Mouse (Mus musculus): ENCODE measurements around the gene Gm9817. TPM values are rescaled to one million over a fixed set of nuclear protein-coding genes. Genes with fewer than 3 reads are reported as not detected.

Gm9817 gene
- polyA plus RNA-seq, 1 experiment from 2014 or later: 0.05 TPM

DNA sequence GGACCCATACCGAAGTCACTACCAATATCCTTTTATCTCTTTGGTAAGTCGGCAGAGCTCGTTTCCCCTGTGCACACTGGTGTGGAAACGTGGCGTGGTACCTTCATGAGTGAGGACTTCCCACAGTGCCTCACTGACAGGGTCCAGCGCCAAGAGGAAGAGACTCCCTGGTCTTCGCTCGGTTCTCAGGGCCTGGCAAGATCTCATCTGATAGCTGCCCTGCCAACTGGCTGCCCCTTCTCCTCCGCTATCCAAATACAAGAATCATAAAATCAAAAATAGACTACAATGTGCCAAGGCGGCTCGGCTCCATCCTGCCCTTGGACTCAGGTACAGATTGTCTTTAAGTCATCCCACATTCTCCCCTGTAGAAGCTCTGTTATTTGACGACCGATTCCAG is 11.4 kb downstream of the Gm9817 start:
- ATAC-seq (ENCODE audit: low FRiP score, low TSS enrichment) (no peak), DNase-seq (ENCODE audit: low spot score) (no peak)
- Histone ChIP-seq H3K9ac (ENCODE audit: low read length) (no peak overlapping the region), H3K36me3 (ENCODE audit: control insufficient read depth, insufficient read depth, low read length) (no peaks in the 10 kb centered on the region), H3K9me3 (ENCODE audit: control insufficient read depth, low read length) (no peaks in the 10 kb centered on the region), H3K4me1 (replicated peaks; ENCODE audit: control insufficient read depth, insufficient read depth) (peaks cover 2% of the 10 kb centered on the region; the same call in 1 of the 2 replicates), H3K27me3 (ENCODE audit: control insufficient read depth, insufficient read depth, low read length) (no peaks in the 10 kb centered on the region), H3K27ac (replicated peaks) (no peak overlapping the region; the same call in 1 of the 2 replicates), H3K4me3 (ENCODE audit: low read depth, low read length) (no peak overlapping the region), H3K4me2 (replicated peaks; ENCODE audit: low read depth) (no peak overlapping the region)
- 66% methylated on average over 13 of the region's 13 CpGs for WGBS
- TF ChIP-seq EP300 (optimal IDR thresholded peaks at IDR 0.05) (no peak), CTCF (IDR thresholded peaks at IDR 0.05; ENCODE audit: low read depth) (no peak)

DNA sequence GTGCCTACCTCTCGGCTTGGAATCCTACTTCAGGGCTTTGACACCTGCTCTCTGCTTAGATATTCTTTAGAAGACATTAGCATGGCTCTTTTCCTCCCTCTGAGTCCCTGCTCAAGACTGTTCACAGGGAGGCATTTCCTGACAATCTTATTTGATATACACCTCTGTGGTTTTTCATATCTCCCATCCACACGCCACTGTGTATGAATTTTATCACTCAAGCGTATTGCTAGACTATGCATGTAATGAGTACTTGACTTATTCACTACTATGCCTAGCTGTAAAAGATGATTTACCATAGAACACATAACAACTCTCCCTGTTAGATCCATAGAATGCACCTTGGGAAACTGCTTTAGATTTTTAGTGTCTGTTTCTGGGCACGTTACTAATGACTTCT is 14.3 kb downstream of the Gm9817 start:
- Histone ChIP-seq H3K4me2 (replicated peaks; ENCODE audit: low read depth) (no peak overlapping the region), H3K27me3 (ENCODE audit: control insufficient read depth, insufficient read depth, low read length) (no peaks in the 10 kb centered on the region), H3K4me1 (replicated peaks; ENCODE audit: control insufficient read depth, insufficient read depth) (peaks cover 2% of the 10 kb centered on the region; the same call in 1 of the 2 replicates), H3K4me3 (ENCODE audit: low read depth, low read length) (no peak overlapping the region), H3K9ac (ENCODE audit: low read length) (no peak overlapping the region), H3K9me3 (ENCODE audit: control insufficient read depth, low read length) (no peaks in the 10 kb centered on the region), H3K36me3 (ENCODE audit: control insufficient read depth, insufficient read depth, low read length) (no peaks in the 10 kb centered on the region), H3K27ac (replicated peaks) (no peak overlapping the region)
- WGBS: 77% methylated on average over 4 of the region's 4 CpGs
- ATAC-seq (ENCODE audit: low FRiP score, low TSS enrichment): no peak
- no peak for DNase-seq (ENCODE audit: low spot score)
- TF ChIP-seq EP300 (optimal IDR thresholded peaks at IDR 0.05) (no peak), CTCF (IDR thresholded peaks at IDR 0.05; ENCODE audit: low read depth) (no peak)

DNA sequence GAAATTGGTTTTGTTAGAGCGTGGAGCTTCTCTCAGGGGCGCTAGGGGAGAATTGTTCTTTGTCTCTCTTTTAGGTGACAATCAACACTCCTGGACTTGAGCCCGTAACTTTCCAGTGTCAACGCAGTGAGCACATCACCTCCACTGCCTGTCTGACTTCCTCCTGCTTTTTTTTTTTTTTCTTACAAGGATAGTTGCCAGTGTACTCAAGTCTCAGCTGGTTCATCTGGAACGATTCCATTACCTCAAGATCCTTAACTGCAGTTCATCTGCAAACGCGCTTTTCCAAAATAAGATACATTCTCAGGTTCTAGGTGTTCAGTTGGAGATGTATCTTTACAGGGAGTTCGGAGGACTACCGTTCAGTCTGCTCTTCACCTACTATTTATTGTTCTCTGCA is 16.5 kb downstream of the Gm9817 start:
- Histone ChIP-seq H3K27ac (replicated peaks) (no peak overlapping the region), H3K27me3 (ENCODE audit: control insufficient read depth, insufficient read depth, low read length) (no peaks in the 10 kb centered on the region), H3K36me3 (ENCODE audit: control insufficient read depth, insufficient read depth, low read length) (no peaks in the 10 kb centered on the region), H3K4me3 (ENCODE audit: low read depth, low read length) (no peak overlapping the region), H3K4me1 (replicated peaks; ENCODE audit: control insufficient read depth, insufficient read depth) (no peaks in the 10 kb centered on the region), H3K4me2 (replicated peaks; ENCODE audit: low read depth) (no peak overlapping the region), H3K9me3 (ENCODE audit: control insufficient read depth, low read length) (no peaks in the 10 kb centered on the region), H3K9ac (ENCODE audit: low read length) (no peak overlapping the region)
- ATAC-seq (ENCODE audit: low FRiP score, low TSS enrichment): no peak
- 74% methylated on average over 9 of the region's 9 CpGs for WGBS
- TF ChIP-seq CTCF (IDR thresholded peaks at IDR 0.05; ENCODE audit: low read depth) (no peak), EP300 (optimal IDR thresholded peaks at IDR 0.05) (no peak)
- DNase-seq (ENCODE audit: low spot score): no peak

DNA sequence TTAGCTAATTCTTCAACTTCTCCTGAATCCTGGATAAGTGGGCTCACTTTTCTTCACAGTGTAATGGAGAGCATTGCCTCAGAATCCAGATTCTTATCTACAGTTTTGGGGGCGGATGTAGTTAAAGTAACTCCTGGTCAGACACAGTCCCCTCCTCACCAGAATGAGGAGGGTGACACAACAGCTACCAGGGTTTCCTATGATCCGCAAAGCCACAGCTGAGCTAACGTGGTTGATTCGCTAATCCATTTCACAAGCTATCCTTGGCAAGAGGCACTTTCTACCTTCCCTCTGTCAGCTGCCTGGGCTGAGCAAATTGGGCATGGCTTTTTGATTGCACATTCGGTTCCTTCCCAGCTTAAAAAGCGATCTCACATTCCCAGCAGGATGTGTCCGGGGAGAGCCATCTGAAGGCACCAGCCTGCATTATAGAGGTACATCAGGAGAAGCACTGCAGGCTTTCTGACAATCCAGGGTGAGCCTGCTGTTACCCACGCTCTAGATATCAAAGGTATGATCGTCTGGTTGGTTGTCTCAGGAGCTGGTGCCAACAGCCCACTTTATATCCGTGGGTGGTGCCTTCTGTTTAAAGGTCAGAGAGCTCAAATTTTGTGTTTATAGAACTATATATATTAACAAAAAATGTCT is 21.2 kb downstream of the Gm9817 start:
- DNase-seq (ENCODE audit: low spot score): no peak
- TF ChIP-seq EP300 (optimal IDR thresholded peaks at IDR 0.05) (no peak), CTCF (IDR thresholded peaks at IDR 0.05; ENCODE audit: low read depth) (no peak)
- Histone ChIP-seq H3K4me3 (ENCODE audit: low read depth, low read length) (no peak overlapping the region), H3K27me3 (ENCODE audit: control insufficient read depth, insufficient read depth, low read length) (no peaks in the 10 kb centered on the region), H3K9me3 (ENCODE audit: control insufficient read depth, low read length) (no peaks in the 10 kb centered on the region), H3K4me1 (replicated peaks; ENCODE audit: control insufficient read depth, insufficient read depth) (no peaks in the 10 kb centered on the region), H3K27ac (replicated peaks) (no peak overlapping the region), H3K36me3 (ENCODE audit: control insufficient read depth, insufficient read depth, low read length) (no peaks in the 10 kb centered on the region), H3K9ac (ENCODE audit: low read length) (no peak overlapping the region), H3K4me2 (replicated peaks; ENCODE audit: low read depth) (no peak overlapping the region)
- WGBS: 68% methylated on average over 10 of the region's 10 CpGs
- no peak for ATAC-seq (ENCODE audit: low FRiP score, low TSS enrichment)

DNA sequence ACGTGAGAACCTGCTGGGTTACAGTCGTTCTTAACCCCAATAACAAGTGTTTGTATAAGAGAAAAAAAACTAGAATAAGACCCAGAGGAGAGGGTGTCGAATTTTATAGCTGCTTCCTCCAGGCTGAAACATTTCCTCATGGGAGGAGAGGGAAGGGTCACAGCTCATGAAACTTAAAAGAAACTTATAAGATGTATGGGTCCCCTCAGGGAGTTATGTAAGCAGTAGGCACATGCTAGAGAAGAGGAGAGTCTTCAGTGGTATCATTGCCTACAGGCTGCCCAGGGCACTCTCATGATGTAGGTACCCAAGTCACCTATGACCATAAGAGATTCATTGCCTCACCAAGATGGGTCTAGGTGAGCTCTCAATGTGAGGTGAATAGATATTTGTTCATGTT is 28.0 kb downstream of the Gm9817 start:
- no peak overlapping the region for H3K9ac ChIP-seq (ENCODE audit: low read length)
- no peaks in the 10 kb centered on the region for H3K4me1 ChIP-seq (replicated peaks; ENCODE audit: control insufficient read depth, insufficient read depth)
- TF ChIP-seq CTCF (IDR thresholded peaks at IDR 0.05; ENCODE audit: low read depth) (no peak), EP300 (optimal IDR thresholded peaks at IDR 0.05) (no peak)
- H3K4me3 ChIP-seq (ENCODE audit: low read depth, low read length): no peak overlapping the region
- H3K9me3 ChIP-seq (ENCODE audit: control insufficient read depth, low read length): no peaks in the 10 kb centered on the region
- no peaks in the 10 kb centered on the region for H3K36me3 ChIP-seq (ENCODE audit: control insufficient read depth, insufficient read depth, low read length)
- ATAC-seq (ENCODE audit: low FRiP score, low TSS enrichment) (no peak), DNase-seq (ENCODE audit: low spot score) (no peak)
- no peak overlapping the region for H3K27ac ChIP-seq (replicated peaks)
- no peaks in the 10 kb centered on the region for H3K27me3 ChIP-seq (ENCODE audit: control insufficient read depth, insufficient read depth, low read length)
- H3K4me2 ChIP-seq (replicated peaks; ENCODE audit: low read depth): no peak overlapping the region
- 67% methylated on average over 3 of the region's 3 CpGs for WGBS

DNA sequence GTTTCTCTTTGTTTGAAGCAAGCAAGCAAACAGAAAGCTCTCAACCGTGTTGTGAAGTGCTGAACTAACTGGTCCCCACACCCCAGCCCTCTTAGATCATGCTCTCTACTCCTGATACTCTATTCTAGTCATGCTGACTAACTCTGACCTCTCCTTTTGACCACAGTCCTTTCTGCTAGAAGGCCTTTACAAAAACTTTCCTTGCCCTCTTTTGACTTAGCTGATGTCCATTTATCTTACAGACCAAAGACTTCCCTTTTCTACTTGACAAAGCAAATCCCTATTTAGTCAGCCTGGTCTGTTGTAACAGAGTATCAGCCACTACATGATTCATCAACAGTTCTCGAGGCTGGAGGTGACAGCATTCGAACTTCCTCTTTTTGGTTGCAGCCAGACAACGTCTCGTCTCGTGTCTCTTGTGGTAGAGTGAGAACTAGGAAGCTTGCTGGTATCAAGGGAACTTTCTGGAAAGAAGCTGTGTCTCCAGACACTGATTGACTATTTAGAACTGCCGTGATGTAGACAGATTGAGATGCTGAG is 30.4 kb downstream of the Gm9817 start:
- no peaks in the 10 kb centered on the region for H3K4me1 ChIP-seq (replicated peaks; ENCODE audit: control insufficient read depth, insufficient read depth)
- no peaks in the 10 kb centered on the region for H3K36me3 ChIP-seq (ENCODE audit: control insufficient read depth, insufficient read depth, low read length)
- no peak overlapping the region for H3K4me2 ChIP-seq (replicated peaks; ENCODE audit: low read depth)
- TF ChIP-seq CTCF (IDR thresholded peaks at IDR 0.05; ENCODE audit: low read depth) (no peak), EP300 (optimal IDR thresholded peaks at IDR 0.05) (no peak)
- H3K9ac ChIP-seq (ENCODE audit: low read length): no peak overlapping the region
- H3K9me3 ChIP-seq (ENCODE audit: control insufficient read depth, low read length): no peaks in the 10 kb centered on the region
- no peaks in the 10 kb centered on the region for H3K27me3 ChIP-seq (ENCODE audit: control insufficient read depth, insufficient read depth, low read length)
- 43% methylated on average over 7 of the region's 7 CpGs for WGBS
- ATAC-seq (ENCODE audit: low FRiP score, low TSS enrichment) (no peak), DNase-seq (ENCODE audit: low spot score) (no peak)
- no peak overlapping the region for H3K4me3 ChIP-seq (ENCODE audit: low read depth, low read length)
- no peak overlapping the region for H3K27ac ChIP-seq (replicated peaks)
